Mouse (Mus musculus) A20 (cell line): ENCODE data around the gene Taok1.

ENCODE experiments used
- DNase-seq: peaks from one replicate; pipeline ENCODE4 v3.0.0-alpha.2; 2011; ENCODE audit warnings: low read depth, low spot score

The Taok1 gene

DNA sequence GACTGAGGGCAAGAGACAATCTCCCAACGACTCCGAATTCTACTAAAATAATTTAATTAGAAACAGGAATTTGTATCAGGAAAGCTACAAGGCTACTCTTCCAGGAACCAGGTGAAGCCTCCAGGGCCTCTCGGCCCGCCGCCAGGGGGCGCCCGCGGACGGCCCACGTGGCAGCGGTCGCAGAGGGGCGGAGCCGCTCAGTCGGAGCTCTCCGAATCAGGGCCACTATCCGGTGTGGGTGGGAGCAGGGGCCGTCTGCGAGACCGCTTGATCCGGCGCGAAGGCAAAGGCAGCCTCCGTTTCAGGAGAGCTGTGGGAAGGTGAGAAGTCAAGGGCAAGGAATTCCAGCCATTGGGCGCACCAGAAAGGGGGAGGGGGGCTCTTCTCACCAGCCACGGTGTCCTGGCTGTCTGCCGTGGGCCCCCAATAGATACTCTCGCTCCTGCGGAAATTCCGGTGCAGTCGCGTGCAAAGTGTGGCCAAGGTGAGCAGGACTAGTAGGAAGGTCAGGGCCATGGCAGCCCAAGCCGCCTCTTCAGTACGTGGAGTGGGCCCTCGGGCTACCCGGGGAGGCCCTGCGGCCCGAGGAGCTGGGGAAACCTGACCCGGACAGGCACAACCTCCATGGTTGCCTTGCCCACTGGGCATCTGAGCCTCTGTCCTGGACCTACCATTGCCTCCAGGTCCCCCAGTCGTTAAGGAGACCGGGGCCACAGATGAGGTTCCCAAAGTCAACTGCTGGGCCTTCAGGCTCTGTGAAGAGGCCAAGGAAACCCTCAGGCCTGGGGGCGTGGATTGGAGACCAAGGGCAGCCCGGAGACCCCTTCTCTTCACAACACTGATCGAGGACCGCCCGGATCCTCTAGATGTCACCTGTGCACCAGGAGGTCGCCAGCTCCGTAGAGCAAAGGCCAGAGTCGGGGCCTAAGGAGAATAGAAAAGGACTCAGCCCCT is 99.3 kb downstream of the Taok1 start:
- peak; percentile 82 for DNase-seq

DNA sequence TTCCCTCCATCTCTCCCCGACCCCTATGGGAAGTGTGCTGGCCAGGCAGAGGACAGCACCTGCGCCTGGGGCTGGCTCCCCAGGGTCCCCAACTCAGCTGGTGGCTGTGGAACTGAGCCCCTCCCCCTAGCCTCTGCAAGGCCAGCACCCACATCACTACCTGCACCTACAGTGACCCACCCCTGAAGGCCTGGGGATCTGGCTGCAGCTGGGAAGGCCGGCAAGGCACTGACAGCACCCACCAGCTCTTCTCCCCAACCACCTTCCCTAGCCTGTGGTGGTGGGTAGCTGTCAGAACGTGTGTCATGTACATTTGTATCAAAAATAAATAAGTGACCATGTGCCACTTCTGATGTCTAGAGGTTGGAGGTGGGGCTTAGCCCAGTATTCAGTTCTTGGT is 100.2 kb downstream of the Taok1 start:
- DNase-seq: no peak

DNA sequence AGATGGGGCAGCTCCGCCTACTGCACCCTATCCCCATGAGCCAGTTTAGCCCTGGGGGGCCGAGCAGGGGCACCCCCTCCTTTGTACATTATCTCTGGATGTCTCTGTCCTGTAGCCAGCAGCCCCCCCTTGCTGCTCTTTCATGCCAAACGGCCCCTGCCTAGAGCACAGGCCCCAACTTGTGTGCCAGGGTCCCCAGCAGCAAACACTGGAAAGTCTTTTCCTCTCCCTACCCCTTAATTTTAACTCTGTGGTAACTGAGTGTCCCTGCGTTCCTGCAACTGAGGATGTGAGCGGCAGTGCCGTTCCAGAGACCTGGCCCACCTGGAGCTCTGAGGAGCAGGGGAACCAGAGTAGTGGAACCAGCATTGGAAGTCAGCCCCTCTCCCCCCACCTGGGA is 100.7 kb downstream of the Taok1 start:
- no peak for DNase-seq

DNA sequence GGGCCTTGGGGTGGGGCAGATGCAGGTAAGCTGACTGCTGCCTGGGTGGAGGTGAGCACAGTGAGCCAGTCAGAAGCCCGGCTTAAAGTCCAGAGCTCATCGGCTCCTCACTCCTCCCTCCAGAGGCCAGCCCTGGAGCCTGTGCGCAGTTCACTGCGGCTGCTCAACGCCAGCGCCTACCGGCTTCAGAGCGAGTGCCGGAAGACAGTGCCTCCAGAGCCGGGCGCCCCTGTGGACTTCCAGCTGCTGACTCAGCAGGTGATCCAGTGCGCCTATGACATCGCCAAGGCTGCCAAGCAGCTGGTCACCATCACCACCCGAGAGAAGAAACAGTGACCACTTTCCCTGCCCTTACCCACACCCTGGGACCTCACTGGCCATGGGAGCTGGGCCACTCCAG is 101.3 kb downstream of the Taok1 start:
- DNase-seq: no peak

DNA sequence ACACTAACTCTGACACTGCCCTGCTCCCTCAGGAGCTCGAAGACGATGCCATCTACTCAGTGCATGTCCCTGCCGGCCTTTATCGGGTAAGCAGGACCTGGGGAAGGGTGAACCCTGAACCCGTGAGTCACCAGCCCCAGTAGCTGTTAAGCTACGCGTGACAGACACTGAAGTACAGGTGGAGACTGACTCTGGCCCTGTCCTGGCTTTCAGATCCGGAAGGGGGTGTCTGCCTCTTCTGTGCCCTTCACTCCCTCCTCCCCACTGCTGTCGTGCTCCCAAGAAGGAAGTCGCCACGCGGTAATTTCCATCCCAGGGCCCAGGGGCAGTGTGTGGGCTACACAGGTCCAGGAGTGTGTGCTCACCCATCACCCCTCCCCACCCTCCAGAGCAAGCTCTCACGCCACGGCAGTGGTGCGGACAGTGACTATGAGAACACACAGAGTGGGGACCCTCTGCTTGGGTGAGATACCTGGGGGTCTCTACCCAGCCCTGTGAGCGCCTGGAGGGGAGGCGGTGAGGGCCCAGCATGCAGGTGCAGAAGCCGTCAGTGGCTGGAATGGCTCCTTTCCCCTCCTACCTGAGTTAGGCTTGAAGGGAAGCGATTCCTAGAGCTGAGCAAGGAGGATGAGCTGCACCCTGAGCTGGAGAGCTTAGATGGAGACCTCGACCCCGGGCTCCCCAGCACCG is 102.2 kb downstream of the Taok1 start:
- DNase-seq: no peak

DNA sequence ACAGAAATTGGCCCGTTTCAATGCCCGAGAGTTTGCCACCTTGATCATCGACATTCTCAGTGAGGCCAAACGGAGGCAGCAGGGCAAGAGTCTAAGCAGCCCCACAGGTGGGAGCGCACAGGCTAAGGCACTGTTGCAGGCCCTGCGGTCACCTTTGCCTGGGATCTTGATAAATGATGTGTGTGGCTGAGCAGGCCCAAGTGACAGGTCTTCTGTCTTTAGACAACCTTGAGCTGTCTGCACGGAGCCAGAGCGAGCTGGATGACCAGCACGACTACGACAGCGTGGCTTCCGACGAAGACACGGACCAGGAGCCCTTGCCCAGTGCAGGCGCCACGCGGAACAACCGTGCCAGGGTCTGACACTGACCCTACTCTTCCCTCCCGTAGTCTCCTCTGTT is 103.2 kb downstream of the Taok1 start:
- no peak for DNase-seq

DNA sequence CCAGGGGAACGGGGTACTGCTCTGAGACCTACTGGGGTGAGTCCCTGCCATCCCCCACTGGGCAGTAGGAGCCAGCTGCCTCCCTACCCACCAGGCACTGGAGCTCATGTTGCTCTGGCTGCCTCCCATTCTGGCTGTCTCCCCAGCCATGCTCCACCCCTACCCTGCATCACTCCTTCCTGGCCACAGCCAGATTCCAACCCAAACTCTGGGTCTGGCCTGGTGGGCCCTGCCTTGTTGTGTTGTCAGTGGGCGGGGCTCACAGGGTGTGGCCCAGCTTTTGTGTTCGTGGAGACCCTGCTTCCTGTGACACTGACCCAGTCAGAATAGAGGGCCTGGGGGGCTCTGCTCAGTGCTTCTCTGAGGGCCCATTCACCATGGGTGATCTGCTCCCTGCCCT is 104.1 kb downstream of the Taok1 start:
- no peak for DNase-seq

DNA sequence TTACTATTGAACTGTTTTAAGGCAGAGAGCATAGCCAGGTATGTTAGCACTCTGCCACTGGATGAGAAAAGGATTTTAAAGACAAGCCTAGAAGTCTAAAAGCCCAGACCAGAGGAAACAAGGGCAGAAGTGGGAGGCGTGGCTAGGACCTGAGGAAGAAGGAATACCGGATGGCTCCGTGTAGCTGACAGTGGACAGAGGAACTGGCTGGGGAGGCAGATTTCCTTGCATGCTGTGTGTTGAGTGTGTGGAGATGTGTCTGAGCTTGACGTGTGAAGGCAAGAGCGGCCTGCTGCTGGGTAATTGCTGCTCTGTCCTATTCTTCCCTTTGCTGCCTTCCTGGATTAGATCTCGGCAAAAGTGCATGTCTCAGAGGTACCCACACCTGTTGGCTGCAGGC is 105.1 kb downstream of the Taok1 start:
- no peak for DNase-seq

DNA sequence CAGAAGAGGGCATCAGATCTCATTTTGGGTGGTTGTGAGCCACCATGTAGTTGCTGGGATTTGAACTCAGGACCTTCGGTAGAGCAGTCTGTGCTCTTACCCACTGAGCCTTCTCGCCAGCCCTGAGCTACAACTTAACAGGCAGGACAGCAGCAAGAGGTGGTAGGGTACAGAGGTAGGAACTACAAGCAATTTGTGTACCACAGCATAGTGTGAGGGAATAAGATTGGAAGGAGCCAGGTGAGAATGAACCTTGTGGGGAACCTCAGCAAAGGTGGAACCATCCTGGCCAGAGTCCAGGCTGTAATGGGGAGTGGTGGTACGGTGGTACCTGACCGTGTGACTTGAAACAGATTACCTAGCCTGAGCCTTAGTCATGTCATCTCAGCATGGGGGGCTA is 105.6 kb downstream of the Taok1 start:
- no peak for DNase-seq

DNA sequence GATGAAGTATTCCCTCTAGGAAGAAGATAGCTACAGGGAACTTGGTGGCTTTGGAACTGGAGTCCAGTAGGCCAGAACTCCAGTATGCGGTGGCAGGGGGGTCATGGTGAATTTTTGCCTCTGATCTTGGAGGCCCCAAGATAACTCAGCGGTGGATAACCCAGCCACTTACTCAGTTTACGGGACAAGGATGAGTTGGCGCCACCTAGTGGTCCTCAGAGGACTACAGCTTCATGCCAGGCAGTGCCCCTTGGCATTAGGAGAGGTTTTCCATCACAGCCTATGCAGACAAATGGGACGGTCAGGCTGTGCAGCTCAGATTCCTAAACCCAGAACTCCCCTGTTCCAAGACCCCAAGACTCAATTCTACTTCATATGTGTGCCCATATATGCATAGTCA is 106.2 kb downstream of the Taok1 start:
- DNase-seq: peak; percentile 77

DNA sequence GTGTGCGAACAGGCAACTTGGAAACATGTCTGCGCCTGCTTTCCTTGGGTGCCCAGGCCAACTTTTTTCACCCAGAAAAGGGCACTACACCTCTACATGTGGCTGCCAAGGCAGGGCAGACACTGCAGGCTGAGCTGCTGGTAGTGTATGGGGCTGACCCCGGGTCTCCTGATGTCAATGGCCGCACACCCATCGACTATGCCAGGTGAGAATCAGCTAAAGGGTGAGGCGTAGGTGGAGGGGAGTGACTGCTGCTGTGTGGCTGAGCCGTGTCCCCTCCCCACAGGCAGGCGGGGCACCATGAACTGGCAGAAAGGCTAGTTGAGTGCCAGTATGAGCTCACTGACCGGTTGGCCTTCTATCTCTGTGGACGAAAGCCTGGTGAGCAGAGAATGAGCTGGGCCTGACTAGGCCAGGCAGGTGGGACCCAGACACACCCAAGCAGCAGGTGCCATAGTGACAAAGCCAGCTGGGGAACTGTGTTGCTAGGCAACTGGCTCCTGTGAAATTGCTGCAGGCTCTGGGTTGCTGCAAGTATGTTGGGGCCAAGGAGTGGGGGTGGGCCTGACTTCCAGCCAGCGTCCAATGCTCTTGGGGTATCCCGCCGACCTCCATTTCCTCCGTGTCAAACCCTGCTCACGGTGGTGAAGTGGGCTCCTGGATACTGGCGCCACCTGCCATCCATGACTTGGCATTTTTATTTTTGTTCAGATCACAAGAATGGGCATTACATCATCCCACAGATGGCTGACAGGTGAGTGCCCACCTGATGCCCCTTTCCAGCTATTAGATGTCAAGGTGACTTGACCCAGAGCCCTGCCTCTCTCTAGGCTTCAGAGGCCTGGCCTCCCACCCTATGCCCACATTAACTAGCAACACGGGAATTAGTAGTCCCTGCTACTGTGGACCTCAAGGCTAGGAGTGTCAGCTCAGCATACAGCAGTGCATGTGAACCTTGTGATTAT is 107.0 kb downstream of the Taok1 start:
- no peak for DNase-seq

DNA sequence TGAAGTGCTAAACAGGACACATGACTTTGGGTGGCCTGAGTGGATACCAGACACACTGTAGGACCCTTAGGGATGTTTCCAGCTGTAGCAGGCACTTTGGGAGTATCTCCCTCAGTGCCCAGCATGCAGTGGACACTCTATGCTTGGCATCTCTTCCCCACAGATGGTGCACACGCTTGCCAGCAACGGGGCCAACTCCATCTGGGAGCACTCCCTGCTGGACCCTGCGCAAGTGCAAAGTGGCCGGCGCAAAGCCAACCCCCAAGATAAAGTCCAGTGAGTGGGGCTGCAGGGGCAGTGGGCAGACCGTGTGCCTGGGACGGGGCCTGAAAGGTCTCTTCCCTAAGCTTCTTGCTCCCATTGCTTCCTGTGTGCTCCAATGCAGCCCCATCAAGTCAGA is 108.3 kb downstream of the Taok1 start:
- no peak for DNase-seq

DNA sequence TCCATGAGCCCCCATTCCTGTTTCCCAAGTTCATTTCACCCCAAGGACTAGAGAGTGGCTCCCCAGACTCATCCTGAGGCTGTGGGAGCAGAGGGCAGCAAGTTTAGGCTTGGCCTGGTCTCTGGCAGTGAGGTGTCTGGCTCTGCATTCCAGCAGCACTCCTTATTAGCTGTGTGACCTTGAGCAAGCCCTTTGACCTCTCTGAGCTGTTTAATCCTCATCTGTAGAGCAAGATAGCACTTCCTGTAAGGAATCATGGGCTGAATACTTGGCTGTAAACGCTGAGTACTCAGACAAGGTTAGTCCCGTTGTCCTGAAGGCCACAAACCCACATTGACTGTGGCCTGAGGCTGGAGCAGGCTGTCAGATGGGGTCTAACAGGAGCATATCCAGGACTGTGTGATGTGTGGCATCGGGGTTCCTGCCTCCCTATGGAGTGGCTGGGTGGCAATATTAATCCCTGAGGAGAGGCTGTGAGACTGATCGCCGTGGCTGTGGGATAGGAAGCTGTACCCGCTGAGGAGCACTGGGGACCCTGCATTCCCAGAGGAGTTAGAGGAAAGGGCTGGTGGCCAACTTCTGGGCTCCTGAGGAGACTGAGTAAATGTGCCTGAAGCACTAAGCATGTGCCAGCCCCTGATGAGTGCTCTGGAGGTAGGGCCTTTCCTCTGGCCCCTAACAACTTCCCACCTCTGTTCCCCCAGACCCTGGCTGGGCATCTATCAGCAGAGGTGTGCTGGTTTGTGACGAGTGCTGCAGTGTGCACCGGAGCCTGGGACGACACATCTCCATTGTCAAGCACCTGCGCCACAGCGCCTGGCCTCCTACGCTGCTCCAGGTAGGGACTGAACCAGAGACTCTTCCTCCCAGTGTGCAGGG is 109.1 kb downstream of the Taok1 start:
- DNase-seq: no peak

DNA sequence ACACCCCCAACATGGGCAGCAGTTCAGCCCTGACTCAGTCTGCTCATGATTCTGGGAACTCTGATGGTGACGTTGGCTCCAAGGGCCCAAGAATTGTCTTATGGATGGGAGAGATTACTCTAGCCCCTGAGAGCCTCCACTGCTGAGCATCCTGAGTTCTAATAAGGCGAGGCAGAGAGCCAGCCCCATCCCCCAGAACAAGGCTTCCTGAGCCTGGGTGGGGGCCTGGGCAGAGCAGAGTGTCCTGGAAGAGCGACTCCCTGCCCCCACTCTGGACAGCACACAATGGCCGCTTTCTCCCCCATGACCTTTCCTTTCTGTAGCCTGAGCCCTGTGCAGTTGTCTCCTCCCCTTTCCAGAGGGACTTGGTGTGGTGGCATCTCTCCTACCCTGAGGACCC is 109.8 kb downstream of the Taok1 start:
- no peak for DNase-seq

DNA sequence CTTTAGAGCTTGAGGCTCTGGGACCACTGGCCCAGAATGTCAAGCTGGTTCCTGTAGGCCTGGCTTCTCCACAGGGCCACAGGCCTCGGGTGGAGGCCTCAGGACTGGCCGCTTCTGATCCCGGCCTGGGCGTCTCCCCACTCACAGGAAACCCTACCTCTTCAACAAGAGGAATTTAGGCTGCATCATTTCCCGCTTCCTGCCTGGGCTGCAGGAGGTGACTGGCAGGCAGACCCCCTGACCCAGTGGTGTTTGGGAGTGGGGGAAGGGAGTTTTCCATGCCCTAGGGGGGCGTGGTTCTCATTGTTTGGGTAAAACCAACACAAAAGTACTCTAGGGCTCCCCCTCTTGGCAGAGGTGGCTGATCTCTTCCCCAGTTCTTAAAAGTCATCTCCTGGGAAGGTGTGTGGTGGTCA is 110.3 kb downstream of the Taok1 start:
- peak; percentile 66 for DNase-seq

DNA sequence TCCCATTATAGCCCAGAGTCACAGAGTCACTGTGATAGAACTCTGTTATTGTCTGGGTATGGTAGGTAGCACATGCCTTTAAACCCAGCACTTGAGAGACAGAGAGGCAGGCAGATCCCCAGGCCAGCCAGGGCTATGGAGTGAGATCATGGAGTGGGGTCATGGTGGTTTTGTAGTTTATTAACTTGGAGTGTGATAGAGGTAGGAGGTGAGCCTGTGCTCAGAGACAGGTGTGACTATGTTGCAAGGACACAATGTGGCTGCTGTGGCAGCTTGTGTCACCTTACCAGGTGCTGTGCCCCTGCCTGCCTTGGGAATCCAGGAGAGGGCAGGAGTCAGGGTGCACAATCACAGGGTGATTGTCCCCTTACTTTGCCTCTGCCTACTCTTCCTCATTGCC is 112.1 kb downstream of the Taok1 start:
- no peak for DNase-seq

DNA sequence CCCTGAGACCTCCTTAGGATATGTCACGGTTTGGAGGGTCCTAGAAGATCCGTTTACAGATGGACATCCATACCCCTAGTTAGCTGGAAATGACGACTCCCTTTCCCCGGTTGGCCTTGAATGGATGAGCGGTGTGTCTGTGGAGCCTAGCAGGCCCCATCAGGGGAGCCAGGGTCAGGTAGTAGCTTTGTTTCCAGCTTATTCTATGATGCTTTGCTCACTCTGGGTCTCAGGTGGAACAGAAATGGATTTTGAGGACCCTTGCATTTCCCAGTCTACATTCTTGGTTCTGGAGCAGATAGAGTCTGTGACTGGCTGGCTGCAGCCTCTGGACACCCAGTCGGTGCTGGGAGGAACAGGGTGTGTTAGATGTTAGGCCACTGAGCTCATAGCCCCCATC is 112.8 kb downstream of the Taok1 start:
- no peak for DNase-seq

DNA sequence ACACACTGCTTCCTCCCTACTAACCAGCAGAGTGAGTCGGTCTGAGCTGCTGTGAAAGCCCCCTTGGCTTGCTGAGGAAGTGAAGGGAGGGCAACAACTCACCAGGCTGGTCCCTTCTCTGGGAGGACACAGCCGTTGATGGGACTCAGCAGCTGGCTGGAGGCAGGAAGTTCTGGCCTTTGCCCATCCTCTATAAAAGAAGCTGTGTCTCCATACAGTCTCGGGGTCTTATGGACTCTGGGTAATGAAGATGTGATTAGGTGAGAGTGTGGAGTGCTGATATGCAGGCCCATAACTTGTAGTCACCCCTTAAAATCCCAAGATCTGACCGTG is 113.3 kb downstream of the Taok1 start:
- no peak for DNase-seq

DNA sequence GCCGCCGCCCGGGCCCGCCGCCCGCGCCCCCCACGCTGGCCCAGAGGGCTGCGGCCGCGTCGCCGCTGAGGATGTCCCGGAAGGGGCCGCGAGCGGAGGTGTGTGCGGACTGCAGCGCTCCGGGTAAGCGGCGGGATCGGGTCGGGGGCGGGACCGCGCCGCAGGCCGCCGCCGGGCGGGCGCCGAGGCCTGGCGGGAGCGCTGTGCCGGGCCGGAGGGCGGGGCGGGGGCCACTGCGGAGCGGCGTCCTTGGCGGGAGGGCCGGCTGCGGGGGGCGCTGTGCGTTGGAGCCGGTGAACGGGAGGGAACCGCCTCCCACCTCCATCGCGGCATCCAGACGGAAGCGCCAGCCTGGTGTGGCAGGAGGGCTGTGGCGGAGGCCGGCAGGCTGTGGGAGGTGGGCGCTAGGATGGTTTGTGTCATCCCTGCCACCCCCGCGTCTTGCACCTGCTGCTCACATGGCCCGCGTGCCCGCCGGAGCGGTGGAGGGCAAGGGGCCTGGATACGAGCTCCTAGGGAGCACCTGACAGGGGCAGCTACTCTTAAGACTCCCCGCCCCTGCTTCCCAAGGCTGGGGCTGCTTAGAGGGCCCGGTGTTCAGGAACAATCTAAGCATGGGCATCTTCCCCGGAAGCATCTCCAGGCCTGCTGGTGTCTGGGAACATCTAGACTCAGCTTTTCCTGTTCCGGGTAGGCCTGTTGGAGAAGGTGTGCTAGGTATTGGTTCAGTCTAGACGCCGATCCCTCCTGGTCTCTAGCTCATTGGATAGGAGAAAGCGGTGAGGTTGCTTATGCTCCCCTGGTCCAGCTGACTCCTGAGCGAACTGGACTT is 113.9 kb downstream of the Taok1 start, which contains the start of gene Git1:
Gene Git1, plus strand, starts transcription at position 51 of the 832 bp plus-strand sequence.
- peak; percentile 69 for DNase-seq

DNA sequence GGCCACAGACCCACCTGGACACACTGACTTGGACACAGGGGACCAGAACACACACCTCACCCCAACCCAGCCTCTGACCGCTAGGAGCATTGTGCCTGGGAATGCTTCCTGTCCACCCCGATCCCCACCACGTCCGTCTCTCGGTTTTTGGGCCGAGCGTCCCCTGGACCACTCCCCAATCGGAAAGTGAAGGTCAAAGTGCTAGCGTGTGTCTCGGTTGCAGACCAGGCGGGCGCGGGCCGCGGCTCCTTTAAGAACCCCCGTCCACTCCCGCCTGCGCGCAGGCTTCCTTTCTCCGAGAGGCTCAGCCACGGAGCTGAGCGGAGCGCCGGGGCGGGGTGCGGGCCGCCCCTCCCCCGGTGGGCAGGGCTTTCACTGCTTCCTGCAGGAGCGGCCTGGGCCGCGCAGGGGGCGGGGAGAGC is 114.7 kb downstream of the Taok1 start:
- DNase-seq: peak; percentile 95
